Mouse (Mus musculus) hindbrain, embryonic 14.5 days (tissue): ENCODE results near the gene Psap. TPM values are rescaled to one million over a fixed set of nuclear protein-coding genes. Genes with fewer than 3 reads are reported as not detected.
"Not testable (repeated sequence)": the region's sequence is repeated elsewhere in the genome, so short reads cannot be mapped to it uniquely, and the experiment has no call there.

Source experiments
- ATAC-seq: fragments of 200-750 bp; cut with Nextera tagmentation; 2 replicates; pipeline ENCODE4 v1.8.0; 2017; ENCODE audit warnings: moderate number of reproducible peaks, mild to moderate bottlenecking, moderate TSS enrichment, moderate library complexity; ENCODE audit not compliant: low FRiP score
- DNase-seq: peaks from one replicate; pipeline ENCODE4 v3.0.0-alpha.2; 2015; ENCODE audit warnings: low spot score
- H3K27ac ChIP-seq: fragments of 300-500 bp; sonication (generic); 2 replicates; pipeline ENCODE4 v1.5.1; 2014; ENCODE audit warnings: mild to moderate bottlenecking, moderate library complexity
- H3K27me3 ChIP-seq: fragments of 300-500 bp; sonication (generic); 2 replicates; pipeline ENCODE4 v1.6.1; 2014; ENCODE audit warnings: mild to moderate bottlenecking, low read length, mixed read lengths; ENCODE audit not compliant: control insufficient read depth, insufficient read depth
- H3K36me3 ChIP-seq: fragments of 300-500 bp; sonication (generic); replicated peaks from 2 replicates; pipeline ENCODE4 v1.6.1; 2014; ENCODE audit not compliant: control insufficient read depth, insufficient read depth
- H3K4me1 ChIP-seq: fragments of 300-500 bp; sonication (generic); replicated peaks from 2 replicates; pipeline ENCODE4 v1.6.1; 2014; ENCODE audit warnings: antibody characterized with exemption, low read length, mixed read lengths; ENCODE audit not compliant: control insufficient read depth, insufficient read depth
- H3K4me2 ChIP-seq: fragments of 300-500 bp; sonication (generic); replicated peaks from 2 replicates; pipeline ENCODE4 v1.6.1; 2014; ENCODE audit warnings: mild to moderate bottlenecking, moderate library complexity
- H3K4me3 ChIP-seq: fragments of 300-500 bp; sonication (generic); replicated peaks from 2 replicates; pipeline ENCODE4 v1.5.1; 2014; ENCODE audit warnings: mild to moderate bottlenecking, low read length
- H3K9ac ChIP-seq: fragments of 300-500 bp; sonication (generic); 2 replicates; pipeline ENCODE4 v1.6.1; 2014
- H3K9me3 ChIP-seq: fragments of 300-500 bp; sonication (generic); 2 replicates; pipeline ENCODE4 v1.6.1; 2016; ENCODE audit warnings: low read length; ENCODE audit not compliant: control insufficient read depth
- WGBS: fragments of 180-500 bp; shearing (Covaris S2); extraction: QIAGEN DNeasy Blood & Tissue Kit; methylation state at CpG from one replicate; pipeline ENCODE4 v1.1.7; 2014; 5-methylcytosine and 5-hydroxymethylcytosine counted together
- polyA plus RNA-seq: library from polyadenylated mRNA; unstranded; fragments of >200 nt; fragmentation: Nextera tagmentation; extraction: Ambion mirVana; gene quantifications from 2 replicates; pipeline ENCODE4 v1.2.1, GENCODE M21; 2014

Gene Psap
- polyA plus RNA-seq, 1 experiment from 2014 or later: 147 TPM

DNA sequence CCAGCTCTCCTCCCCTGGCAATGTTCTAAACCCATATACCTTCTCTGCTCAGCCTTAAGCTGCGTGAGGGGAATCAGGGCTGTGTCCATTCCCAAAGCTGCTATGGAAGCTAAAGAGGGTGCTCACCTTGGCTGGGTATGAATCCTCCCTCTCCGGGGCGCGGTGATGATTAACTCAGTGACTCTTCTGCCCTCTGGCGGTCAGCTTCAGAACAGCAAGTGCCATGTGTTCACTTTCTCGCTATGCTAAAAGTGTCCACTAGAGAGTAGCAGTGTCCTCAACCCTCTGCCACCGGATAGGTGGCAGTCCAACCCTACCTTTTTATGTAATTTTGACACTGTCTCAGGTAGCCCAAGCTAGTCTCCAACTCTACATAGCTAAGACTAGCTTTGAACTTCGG lies 32.4 kb upstream of the Psap start:
- no peaks in the 10 kb centered on the region for H3K4me1 ChIP-seq
- ATAC-seq: peak; percentile 64
- H3K4me3 ChIP-seq: no peak overlapping the region
- no peaks in the 10 kb centered on the region for H3K27me3 ChIP-seq
- H3K9me3 ChIP-seq: no peaks in the 10 kb centered on the region
- 2% methylated on average over 8 of the region's 8 CpGs for WGBS
- no peak overlapping the region for H3K27ac ChIP-seq
- DNase-seq: peak; percentile 98
- no peaks in the 10 kb centered on the region for H3K36me3 ChIP-seq
- H3K4me2 ChIP-seq: no peak overlapping the region
- no peak overlapping the region for H3K9ac ChIP-seq

DNA sequence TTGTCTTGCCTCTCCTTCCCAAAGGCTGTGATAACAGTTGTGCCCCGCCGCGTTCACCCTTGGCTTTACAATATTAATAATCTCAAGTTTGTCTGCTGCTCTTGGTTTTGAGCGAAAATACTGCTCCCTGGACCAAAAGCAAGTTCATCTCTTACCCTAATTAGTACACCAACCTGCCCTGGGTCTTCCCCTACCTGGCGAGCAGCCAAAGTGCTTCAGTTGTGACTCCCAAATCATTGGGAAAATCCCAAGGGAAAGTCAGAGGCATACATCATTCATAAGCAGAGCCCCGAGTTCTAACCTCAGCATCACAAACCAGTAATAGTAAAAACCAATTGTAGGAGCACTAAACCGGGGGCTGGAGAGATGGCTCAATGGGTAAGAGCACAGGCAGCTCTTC lies 31.8 kb upstream of the Psap start:
- ATAC-seq: no peak
- Histone ChIP-seq H3K4me2 (no peak overlapping the region), H3K27ac (no peak overlapping the region), H3K27me3 (no peaks in the 10 kb centered on the region), H3K36me3 (no peaks in the 10 kb centered on the region), H3K4me3 (no peak overlapping the region), H3K9me3 (no peaks in the 10 kb centered on the region), H3K4me1 (no peaks in the 10 kb centered on the region), H3K9ac (no peak overlapping the region)
- 79% methylated on average over 7 of the region's 7 CpGs for WGBS
- no peak for DNase-seq

DNA sequence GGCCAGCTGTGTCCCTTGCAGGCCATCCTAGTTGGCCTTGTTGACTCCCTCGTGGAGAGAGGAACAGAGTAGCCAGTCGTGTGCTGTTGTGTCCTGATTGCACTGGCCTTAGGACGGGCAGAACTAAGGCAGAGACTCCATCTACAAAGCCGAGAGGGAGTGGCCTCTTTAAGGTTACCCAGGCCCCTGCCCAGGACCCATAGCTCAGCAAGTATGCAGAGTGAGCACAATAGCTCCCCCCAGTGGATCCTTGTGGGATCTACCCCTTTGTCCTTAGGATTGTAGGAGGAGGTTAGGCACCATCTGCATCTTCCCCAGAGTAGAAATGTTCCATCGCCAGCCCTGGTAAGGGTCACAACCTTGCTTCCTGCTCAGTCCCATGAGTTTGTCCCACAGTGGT lies 30.9 kb upstream of the Psap start:
- Histone ChIP-seq H3K4me3 (no peak overlapping the region), H3K4me1 (no peaks in the 10 kb centered on the region), H3K4me2 (no peak overlapping the region), H3K36me3 (no peaks in the 10 kb centered on the region), H3K27me3 (no peaks in the 10 kb centered on the region), H3K9ac (no peak overlapping the region), H3K9me3 (no peaks in the 10 kb centered on the region), H3K27ac (no peak overlapping the region)
- DNase-seq: peak; percentile 63
- ATAC-seq: no peak
- WGBS: 36% methylated on average over 5 of the region's 5 CpGs

DNA sequence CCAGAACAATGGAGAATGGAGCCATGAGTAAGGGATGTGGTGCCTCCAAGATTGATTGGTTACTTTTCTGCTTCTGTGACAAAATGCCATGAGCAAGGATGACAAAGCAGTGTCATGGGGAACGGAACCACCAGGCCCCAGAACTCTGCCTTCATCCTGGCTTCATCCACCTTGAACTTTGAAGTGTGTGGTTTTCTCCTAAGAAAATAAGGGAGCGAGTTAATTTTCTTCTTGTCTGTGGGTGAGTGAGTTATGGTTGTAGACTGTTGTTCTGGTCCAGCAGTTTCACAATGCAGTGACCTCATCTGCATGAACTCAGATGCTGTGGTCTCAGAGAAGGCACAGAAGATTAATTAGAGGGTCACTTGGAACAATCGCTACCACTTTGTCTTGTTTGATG lies 29.1 kb upstream of the Psap start:
- 52% methylated on average over 3 of the region's 3 CpGs for WGBS
- H3K9me3 ChIP-seq, DNase-seq, H3K9ac ChIP-seq, H3K36me3 ChIP-seq, H3K4me2 ChIP-seq, H3K4me1 ChIP-seq, H3K27ac ChIP-seq, ATAC-seq, H3K4me3 ChIP-seq, H3K27me3 ChIP-seq: not testable (repeated sequence)

DNA sequence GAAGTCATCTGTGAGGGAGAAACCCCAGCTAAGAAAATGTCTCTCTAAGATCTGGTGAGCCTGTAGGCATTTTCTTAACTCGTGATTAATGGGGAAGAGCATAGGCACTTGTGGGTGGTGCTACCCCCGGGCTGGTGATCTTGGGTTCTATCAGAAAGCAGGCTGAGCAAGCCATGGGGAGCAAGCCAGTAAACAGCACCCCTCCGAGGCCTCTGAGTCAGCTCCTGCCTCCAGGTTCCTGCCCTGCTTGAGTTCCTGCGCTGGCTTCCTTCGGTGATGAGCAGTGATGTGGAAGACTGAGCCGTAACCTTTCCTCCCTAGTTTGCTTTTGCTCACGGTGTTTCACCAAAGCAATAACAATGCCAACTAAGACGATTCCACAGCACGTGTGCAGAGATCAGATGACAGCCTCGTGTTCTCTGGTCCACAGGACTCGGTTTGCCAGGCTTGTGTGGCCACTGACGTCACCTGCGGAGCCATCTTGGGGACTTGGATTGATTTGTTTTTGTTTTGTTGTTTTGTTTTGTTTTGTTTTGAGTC lies 26.9 kb upstream of the Psap start:
- DNase-seq (no peak), ATAC-seq (no peak)
- no peak overlapping the region for H3K4me2 ChIP-seq
- no peak overlapping the region for H3K4me3 ChIP-seq
- WGBS: 78% methylated on average over 13 of the region's 13 CpGs
- no peaks in the 10 kb centered on the region for H3K27me3 ChIP-seq
- H3K4me1 ChIP-seq: no peaks in the 10 kb centered on the region
- H3K9me3 ChIP-seq: no peaks in the 10 kb centered on the region
- H3K36me3 ChIP-seq: no peaks in the 10 kb centered on the region
- H3K27ac ChIP-seq: no peak overlapping the region
- no peak overlapping the region for H3K9ac ChIP-seq

DNA sequence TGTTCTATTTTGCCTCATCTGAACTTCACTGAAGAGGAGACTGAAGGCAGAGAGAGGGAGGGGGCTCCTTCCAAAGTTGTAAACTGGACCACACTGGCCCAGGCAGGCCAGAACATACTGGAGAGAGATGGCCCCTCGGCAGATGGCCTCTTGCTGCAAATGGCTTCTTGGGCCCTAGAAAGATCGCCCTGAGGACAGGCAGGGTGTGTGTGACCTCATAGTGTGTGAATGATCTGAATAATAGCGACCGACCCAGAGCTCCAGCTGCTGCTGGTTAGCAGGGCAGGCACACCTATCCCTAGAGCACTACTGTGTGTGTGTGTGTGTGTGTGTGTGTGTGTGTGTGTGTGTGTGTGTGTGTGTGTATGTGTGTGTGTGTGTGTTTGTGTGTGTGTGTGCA lies 25.2 kb upstream of the Psap start:
- 68% methylated on average over 4 of the region's 4 CpGs for WGBS
- no peak for DNase-seq
- Histone ChIP-seq H3K4me2 (no peak overlapping the region), H3K36me3 (no peaks in the 10 kb centered on the region), H3K27me3 (no peaks in the 10 kb centered on the region), H3K27ac (no peak overlapping the region), H3K9ac (no peak overlapping the region), H3K4me3 (no peak overlapping the region), H3K4me1 (no peaks in the 10 kb centered on the region), H3K9me3 (no peaks in the 10 kb centered on the region)
- ATAC-seq: no peak

DNA sequence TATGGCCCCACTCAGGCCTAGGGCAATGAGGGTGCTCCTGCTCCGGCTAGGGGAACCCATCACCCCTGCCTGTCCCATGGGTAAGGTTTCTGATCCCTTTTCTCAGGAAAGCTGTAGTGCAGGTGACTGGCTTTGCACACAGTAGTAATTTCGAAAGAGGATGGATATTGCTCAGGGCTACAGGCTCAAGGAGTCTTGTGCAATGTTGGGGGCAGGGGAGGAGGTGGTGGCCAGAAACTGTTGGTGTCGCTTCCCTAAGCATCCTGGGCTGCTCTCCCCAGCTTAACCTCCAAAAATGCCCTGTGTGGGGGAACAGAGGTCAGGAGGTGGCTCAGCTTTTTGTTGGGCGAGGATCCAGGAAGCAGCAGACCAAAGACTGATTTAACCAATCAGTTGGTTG lies 24.8 kb upstream of the Psap start:
- H3K9me3 ChIP-seq: no peaks in the 10 kb centered on the region
- H3K4me2 ChIP-seq: no peak overlapping the region
- H3K36me3 ChIP-seq: no peaks in the 10 kb centered on the region
- DNase-seq (no peak), ATAC-seq (no peak)
- H3K4me1 ChIP-seq: no peaks in the 10 kb centered on the region
- H3K9ac ChIP-seq: no peak overlapping the region
- WGBS: 74% methylated on average over 4 of the region's 4 CpGs
- no peaks in the 10 kb centered on the region for H3K27me3 ChIP-seq
- no peak overlapping the region for H3K27ac ChIP-seq
- no peak overlapping the region for H3K4me3 ChIP-seq

DNA sequence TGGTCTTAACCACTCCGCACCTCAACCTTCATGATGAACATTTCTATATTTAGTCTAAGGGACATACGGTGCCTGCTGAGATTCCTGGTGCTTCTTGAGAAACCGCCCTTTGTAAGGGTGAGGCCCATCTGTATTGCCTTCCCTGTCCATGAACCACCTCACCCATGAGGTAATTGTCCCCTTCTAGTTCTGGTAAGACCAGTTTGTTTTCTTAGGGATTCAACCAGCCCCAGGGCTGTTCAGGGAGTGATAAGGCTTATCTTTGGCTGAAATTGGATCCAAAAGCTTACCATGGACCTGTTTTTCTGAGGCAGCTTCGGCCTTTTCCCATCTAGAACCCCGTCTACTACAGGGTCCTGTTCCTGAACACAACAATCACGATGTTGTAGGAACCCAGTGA lies 21.3 kb upstream of the Psap start:
- WGBS: 88% methylated on average over 6 of the region's 6 CpGs
- Histone ChIP-seq H3K4me2 (no peak overlapping the region), H3K9me3 (no peaks in the 10 kb centered on the region), H3K27ac (no peak overlapping the region), H3K4me3 (no peak overlapping the region), H3K36me3 (no peaks in the 10 kb centered on the region), H3K4me1 (no peaks in the 10 kb centered on the region), H3K9ac (no peak overlapping the region), H3K27me3 (no peaks in the 10 kb centered on the region)
- ATAC-seq: no peak
- no peak for DNase-seq

DNA sequence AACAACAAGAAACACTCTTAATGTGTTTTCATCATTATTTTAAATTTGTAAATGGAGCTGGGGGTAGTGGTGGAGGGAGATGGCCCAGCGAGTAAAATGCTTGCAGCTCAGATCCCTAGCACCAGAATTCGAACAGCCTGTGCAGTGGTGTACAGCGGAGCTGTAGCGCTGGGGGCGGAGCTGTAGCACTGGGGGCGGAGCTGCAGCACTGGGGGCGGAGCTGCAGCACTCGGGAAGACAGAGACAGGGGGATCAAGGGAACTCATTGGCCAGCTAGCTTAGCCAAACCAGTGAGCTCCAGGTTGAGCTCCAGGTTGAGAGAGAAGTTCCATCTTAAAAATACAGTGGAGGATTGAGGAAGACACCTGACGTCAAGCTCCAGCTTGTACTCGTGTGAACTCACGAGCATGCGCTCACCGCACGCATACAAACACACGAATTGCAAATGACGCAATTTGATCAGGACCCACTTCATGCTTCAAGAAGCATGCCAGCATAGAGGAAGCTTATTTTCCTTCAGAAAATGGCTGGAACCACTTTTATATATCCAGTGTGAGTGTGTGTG lies 20.1 kb upstream of the Psap start:
- H3K4me3 ChIP-seq: no peak overlapping the region
- ATAC-seq: no peak
- no peak overlapping the region for H3K4me2 ChIP-seq
- H3K9ac ChIP-seq: no peak overlapping the region
- H3K4me1 ChIP-seq: no peaks in the 10 kb centered on the region; the same call in 1 of the 2 replicates
- H3K9me3 ChIP-seq: no peaks in the 10 kb centered on the region
- H3K27me3 ChIP-seq: no peaks in the 10 kb centered on the region
- H3K36me3 ChIP-seq: no peaks in the 10 kb centered on the region
- no peak for DNase-seq
- 58% methylated on average over 16 of the region's 16 CpGs for WGBS
- no peak overlapping the region for H3K27ac ChIP-seq
